Mouse (Mus musculus): ENCODE measurements around the gene a.

- no peak for TF ChIP-seq CTCF (IDR thresholded peaks at IDR 0.05; ENCODE audit: low read depth)
- TF ChIP-seq EP300 (optimal IDR thresholded peaks at IDR 0.05), result no peak
Measured at GRCm38 (mm10) chr2:154893548-154893947, 102.3 kb downstream of the a start.
